Mouse (Mus musculus): ENCODE data around the gene Phactr2.

The Phactr2 gene

GRCm38 (mm10) chr10:13331405-13332032 lies 142.7 kb downstream of the Phactr2 start:
- no peak for DNase-seq (ENCODE audit: low read depth, low spot score)

- DNase-seq (ENCODE audit: low read depth, low spot score): no peak
These were observed 145.6 kb downstream of the Phactr2 start for GRCm38 (mm10) chr10:13328602-13329001.

GRCm38 (mm10) chr10:13326149-13326873 lies 147.9 kb downstream of the Phactr2 start:
- no peak for DNase-seq (ENCODE audit: low read depth, low spot score)

- DNase-seq (ENCODE audit: low read depth, low spot score): no peak
These were observed 150.3 kb downstream of the Phactr2 start for GRCm38 (mm10) chr10:13323806-13324411.

- no peak for DNase-seq (ENCODE audit: low read depth, low spot score)
These were observed 150.9 kb downstream of the Phactr2 start for GRCm38 (mm10) chr10:13323139-13323805.

- no peak for DNase-seq (ENCODE audit: low read depth, low spot score)
These were observed 159.2 kb downstream of the Phactr2 start for GRCm38 (mm10) chr10:13314999-13315398.

- no peak for DNase-seq (ENCODE audit: low read depth, low spot score)
These were observed 161.6 kb downstream of the Phactr2 start for GRCm38 (mm10) chr10:13312576-13312975.

GRCm38 (mm10) chr10:13311612-13312011 lies 162.6 kb downstream of the Phactr2 start:
- DNase-seq (ENCODE audit: low read depth, low spot score): no peak

GRCm38 (mm10) chr10:13310075-13310474 lies 164.1 kb downstream of the Phactr2 start:
- no peak for DNase-seq (ENCODE audit: low read depth, low spot score)

GRCm38 (mm10) chr10:13304641-13305241 lies 169.5 kb downstream of the Phactr2 start:
- no peak for DNase-seq (ENCODE audit: low read depth, low spot score)

GRCm38 (mm10) chr10:13303271-13304265 lies 170.6 kb downstream of the Phactr2 start:
- no peak for DNase-seq (ENCODE audit: low read depth, low spot score)

GRCm38 (mm10) chr10:13300601-13301000 lies 173.6 kb downstream of the Phactr2 start:
- DNase-seq (ENCODE audit: low read depth, low spot score): no peak

- DNase-seq (ENCODE audit: low read depth, low spot score): no peak
These were observed 174.0 kb downstream of the Phactr2 start for GRCm38 (mm10) chr10:13300196-13300595.

GRCm38 (mm10) chr10:13294886-13295285 lies 179.3 kb downstream of the Phactr2 start:
- no peak for DNase-seq (ENCODE audit: low read depth, low spot score)

GRCm38 (mm10) chr10:13292026-13292425 lies 182.2 kb downstream of the Phactr2 start:
- no peak for DNase-seq (ENCODE audit: low read depth, low spot score)

- no peak for DNase-seq (ENCODE audit: low read depth, low spot score)
These were observed 184.8 kb downstream of the Phactr2 start for GRCm38 (mm10) chr10:13289252-13289961.

GRCm38 (mm10) chr10:13288296-13288695 lies 185.9 kb downstream of the Phactr2 start:
- no peak for DNase-seq (ENCODE audit: low read depth, low spot score)

- DNase-seq (ENCODE audit: low read depth, low spot score): no peak
These were observed 190.8 kb downstream of the Phactr2 start for GRCm38 (mm10) chr10:13283441-13283840.

GRCm38 (mm10) chr10:13280298-13280853 lies 193.8 kb downstream of the Phactr2 start:
- no peak for DNase-seq (ENCODE audit: low read depth, low spot score)

- no peak for DNase-seq (ENCODE audit: low read depth, low spot score)
These were observed 197.9 kb downstream of the Phactr2 start for GRCm38 (mm10) chr10:13276298-13276697.

Data from c-Kit-negative CD71-positive TER-119-positive erythroid progenitor cells, embryonic 14.5 days (primary cell).